Mouse (Mus musculus) G1E (cell line): Measurements from ENCODE around the gene P3h4.

ENCODE experiments used
- CTCF ChIP-seq: IDR thresholded peaks from 2 replicates; pipeline ENCODE4 v1.5.1; 2012; ENCODE audit warnings: low read depth, low read length, inconsistent platforms, mixed read lengths
- GATA1 ChIP-seq: IDR thresholded peaks from 2 replicates; pipeline ENCODE4 v1.6.1; 2012; ENCODE audit warnings: borderline replicate concordance, low read length, inconsistent platforms, mixed read lengths

DNA sequence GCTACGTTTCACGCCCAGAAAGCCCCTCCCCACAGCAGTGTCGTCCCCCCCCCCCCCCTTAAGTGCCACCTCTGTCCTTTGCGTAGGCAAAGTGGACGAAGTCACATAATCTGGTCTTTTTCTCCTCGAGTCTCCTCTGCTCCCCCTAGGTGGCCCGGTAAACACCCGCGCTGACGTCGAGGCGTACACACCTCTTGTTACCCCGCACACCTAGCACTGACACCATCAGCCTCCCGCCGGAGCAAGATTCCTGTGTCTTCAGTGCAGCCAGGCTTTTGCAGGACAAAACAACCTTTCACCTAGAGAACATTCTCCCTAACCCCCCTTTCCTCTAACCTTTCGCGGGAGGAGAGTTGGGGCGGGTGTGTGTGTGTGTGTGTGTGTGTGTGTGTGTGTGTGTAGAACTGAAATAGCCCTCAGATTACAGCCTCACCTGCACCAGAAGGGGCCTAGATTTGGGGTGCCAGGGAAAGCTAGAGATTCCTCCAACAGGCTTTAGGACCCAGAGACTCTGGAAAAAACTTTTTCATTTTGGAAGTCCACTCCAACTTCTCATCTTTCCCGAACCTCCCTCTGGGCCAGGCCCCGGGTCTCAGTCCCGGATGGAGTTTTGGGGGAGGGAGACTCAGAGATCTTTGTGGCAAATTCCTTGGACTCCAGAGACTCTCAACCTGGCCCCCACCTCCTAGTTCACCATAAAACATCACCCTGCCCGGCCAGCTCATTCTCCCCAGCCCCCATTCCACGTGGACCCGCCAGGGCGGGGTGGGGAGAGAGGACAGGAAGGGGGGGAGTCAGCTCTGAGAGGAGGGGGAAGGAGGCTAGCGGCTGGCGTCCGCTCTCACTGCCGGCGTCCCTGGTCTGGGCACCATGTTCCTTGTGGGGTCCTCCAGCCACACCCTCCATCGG lies 532 bp upstream of the P3h4 start, which contains the start of gene Fkbp10:
- TF ChIP-seq CTCF (no peak), GATA1 (no peak)
